Mouse (Mus musculus): ENCODE measurements at regions not wholly inside any gene's neighbourhood (a gene's known extent, or its start where the extent isn't known, plus 50 kb on each side); places are given as distances from the start of the nearest gene placed in this dataset.

DNA sequence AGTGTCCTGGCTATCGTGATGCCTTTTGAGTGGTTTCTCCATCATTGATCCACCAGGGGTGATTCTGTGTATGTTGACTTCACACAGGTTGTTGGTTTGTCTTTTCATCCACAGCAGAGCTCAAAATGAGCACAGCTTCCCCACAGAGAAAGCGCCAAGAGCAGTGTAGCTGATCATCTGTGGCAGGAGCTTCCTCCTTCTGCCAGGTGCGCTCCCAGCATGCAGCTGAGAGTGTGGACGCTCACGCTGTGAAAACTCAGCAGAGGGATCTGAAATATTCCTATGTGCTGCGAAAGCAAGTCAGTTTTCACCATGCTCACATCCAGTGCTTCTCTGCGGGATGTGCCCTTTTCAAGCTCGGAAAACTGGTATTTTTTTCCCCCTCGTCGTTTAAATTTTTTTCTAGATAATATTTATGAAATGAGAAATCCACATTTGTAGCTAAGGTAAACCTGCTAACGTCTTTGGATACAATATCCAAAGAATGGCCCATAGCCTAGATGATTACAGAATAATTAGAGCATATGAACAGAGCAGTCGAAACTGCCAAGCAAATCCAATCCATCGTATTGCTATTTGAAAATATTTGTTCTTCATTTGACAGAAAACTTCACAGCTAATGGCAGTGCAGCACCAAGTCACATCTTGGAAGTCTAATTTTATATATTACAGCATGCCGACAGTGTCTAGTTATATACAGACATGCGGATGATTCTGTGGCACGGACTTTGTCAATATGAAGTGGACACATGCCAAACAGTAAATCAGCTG, 283.3 kb upstream of the Ndst3 start:
- no peak overlapping the region for H3K27ac ChIP-seq (ENCODE audit: low read depth, low read length)
- H3K4me1 ChIP-seq (ENCODE audit: control insufficient read depth, insufficient read depth, low read length), result no peaks in the 10 kb centered on the region
- no peak overlapping the region for H3K9ac ChIP-seq (ENCODE audit: low read depth, low read length)
- no peaks in the 10 kb centered on the region for H3K36me3 ChIP-seq (ENCODE audit: control insufficient read depth, insufficient read depth, low read length)
- no peak overlapping the region for H3K4me3 ChIP-seq (ENCODE audit: low read depth, low read length)
- 77% methylated on average over 16 of the region's 16 CpGs for WGBS (ENCODE audit: insufficient replicate concordance)
- no peaks in the 10 kb centered on the region for H3K9me3 ChIP-seq (replicated peaks; ENCODE audit: control insufficient read depth, low read length)
- ATAC-seq (replicated peaks; ENCODE audit: insufficient number of reproducible peaks, low FRiP score, low TSS enrichment), result no peak
- no peaks in the 10 kb centered on the region for H3K27me3 ChIP-seq (ENCODE audit: control insufficient read depth, insufficient read depth, low read length)
- H3K4me2 ChIP-seq, result no peak overlapping the region

DNA sequence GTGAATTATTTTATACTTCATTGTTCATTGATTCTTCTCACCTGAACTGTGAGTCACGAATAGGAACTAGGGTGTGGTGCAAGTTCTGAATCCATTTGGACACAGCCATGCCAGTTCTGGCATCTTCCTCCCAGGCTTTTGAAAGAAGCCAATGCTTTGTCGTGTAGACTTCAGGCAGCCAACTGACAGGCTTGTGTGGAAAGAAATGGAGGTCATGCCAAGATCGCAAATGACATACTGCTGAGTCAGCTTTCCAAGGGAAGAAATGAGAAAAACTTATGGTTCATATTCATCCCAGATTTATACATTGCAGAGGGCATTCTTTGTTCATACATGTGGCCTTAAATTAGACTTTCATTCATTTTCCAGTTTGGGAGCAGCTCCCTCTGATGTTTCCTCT, 285.8 kb upstream of the Ndst3 start:
- H3K27me3 ChIP-seq (ENCODE audit: control insufficient read depth, insufficient read depth, low read length), result no peaks in the 10 kb centered on the region
- no peaks in the 10 kb centered on the region for H3K4me1 ChIP-seq (ENCODE audit: control insufficient read depth, insufficient read depth, low read length)
- H3K4me3 ChIP-seq (ENCODE audit: low read depth, low read length), result no peak overlapping the region
- no peak overlapping the region for H3K4me2 ChIP-seq
- H3K27ac ChIP-seq (ENCODE audit: low read depth, low read length), result no peak overlapping the region
- H3K36me3 ChIP-seq (ENCODE audit: control insufficient read depth, insufficient read depth, low read length), result no peaks in the 10 kb centered on the region
- no peak for ATAC-seq (replicated peaks; ENCODE audit: insufficient number of reproducible peaks, low FRiP score, low TSS enrichment)
- H3K9ac ChIP-seq (ENCODE audit: low read depth, low read length), result no peak overlapping the region
- 83% methylated on average over 3 of the region's 3 CpGs for WGBS (ENCODE audit: insufficient replicate concordance)
- H3K9me3 ChIP-seq (replicated peaks; ENCODE audit: control insufficient read depth, low read length), result no peaks in the 10 kb centered on the region

DNA sequence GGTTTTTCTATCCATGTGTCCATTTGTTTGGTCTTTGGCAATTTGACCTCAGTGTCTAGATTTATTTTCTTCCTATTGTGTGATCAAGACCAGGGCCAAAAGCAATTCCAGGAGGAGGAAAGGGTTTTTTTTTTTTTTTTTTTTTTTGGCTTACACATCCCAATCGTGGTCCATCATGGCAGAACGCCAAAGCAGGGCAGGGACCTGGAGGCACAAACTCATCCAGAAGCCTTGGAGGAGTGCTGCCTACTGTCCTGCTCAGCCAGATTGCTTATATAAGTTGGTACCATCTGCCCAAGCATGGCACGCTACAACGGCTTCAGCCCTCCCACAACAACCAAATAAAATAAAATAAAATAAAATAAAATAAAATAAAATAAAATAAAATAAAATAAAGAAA, 286.5 kb upstream of the Ndst3 start:
- Histone ChIP-seq H3K9me3 (replicated peaks; ENCODE audit: control insufficient read depth, low read length) (no peaks in the 10 kb centered on the region), H3K9ac (ENCODE audit: low read depth, low read length) (no peak overlapping the region), H3K4me1 (ENCODE audit: control insufficient read depth, insufficient read depth, low read length) (no peaks in the 10 kb centered on the region), H3K27me3 (ENCODE audit: control insufficient read depth, insufficient read depth, low read length) (no peaks in the 10 kb centered on the region), H3K36me3 (ENCODE audit: control insufficient read depth, insufficient read depth, low read length) (no peaks in the 10 kb centered on the region), H3K27ac (ENCODE audit: low read depth, low read length) (no peak overlapping the region), H3K4me3 (ENCODE audit: low read depth, low read length) (no peak overlapping the region), H3K4me2 (no peak overlapping the region)
- ATAC-seq (replicated peaks; ENCODE audit: insufficient number of reproducible peaks, low FRiP score, low TSS enrichment), result no peak
- 80% methylated on average over 4 of the region's 4 CpGs for whole genome bisulfite sequencing (ENCODE audit: insufficient replicate concordance)

DNA sequence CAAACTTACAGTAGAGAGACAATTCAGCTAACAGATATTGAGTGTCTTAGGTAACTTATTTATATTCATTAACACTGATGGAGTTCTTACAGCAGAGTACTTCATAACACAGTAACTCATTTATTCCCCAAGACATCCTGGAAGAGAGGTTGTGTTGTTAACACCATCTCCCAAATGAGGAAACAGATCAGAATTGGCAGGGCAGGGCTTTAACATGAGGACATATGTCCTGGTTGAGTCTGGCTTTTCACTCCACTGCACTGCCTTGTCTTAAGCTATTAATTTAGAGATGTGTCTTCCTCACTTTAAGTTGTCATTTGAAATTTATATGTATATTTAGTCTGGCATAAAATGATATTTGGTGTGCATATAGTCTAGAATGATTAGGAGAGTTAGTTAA, 292.4 kb upstream of the Ndst3 start:
- Histone ChIP-seq H3K9ac (ENCODE audit: low read depth, low read length) (no peak overlapping the region), H3K27ac (ENCODE audit: low read depth, low read length) (no peak overlapping the region), H3K9me3 (replicated peaks; ENCODE audit: control insufficient read depth, low read length) (no peaks in the 10 kb centered on the region), H3K27me3 (ENCODE audit: control insufficient read depth, insufficient read depth, low read length) (no peaks in the 10 kb centered on the region), H3K4me2 (no peak overlapping the region), H3K4me1 (ENCODE audit: control insufficient read depth, insufficient read depth, low read length) (no peaks in the 10 kb centered on the region), H3K36me3 (ENCODE audit: control insufficient read depth, insufficient read depth, low read length) (no peaks in the 10 kb centered on the region), H3K4me3 (ENCODE audit: low read depth, low read length) (no peak overlapping the region)
- ATAC-seq (replicated peaks; ENCODE audit: insufficient number of reproducible peaks, low FRiP score, low TSS enrichment), result no peak

DNA sequence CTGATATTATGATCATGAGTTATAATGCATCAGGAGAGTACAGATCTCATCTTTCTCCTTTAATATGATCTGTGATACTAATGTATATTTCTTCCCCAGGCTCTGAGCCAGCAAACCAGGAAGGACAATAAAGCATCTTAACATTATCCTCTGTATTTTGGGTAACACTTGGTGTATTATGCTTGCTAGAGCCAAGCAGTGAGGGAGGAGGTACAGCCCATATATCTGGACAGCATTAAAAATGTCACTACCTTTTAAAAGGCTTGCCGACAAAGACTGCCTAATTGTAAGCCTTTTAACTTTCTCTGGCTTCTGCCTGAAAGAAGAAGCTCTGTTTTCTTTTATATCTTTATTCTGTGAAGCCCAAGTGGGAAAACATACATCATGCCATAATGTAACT, 292.9 kb upstream of the Ndst3 start:
- H3K9ac ChIP-seq (ENCODE audit: low read depth, low read length), result no peak overlapping the region
- ATAC-seq (replicated peaks; ENCODE audit: insufficient number of reproducible peaks, low FRiP score, low TSS enrichment), result no peak
- H3K36me3 ChIP-seq (ENCODE audit: control insufficient read depth, insufficient read depth, low read length), result no peaks in the 10 kb centered on the region
- no peak overlapping the region for H3K4me3 ChIP-seq (ENCODE audit: low read depth, low read length)
- no peaks in the 10 kb centered on the region for H3K9me3 ChIP-seq (replicated peaks; ENCODE audit: control insufficient read depth, low read length)
- WGBS (ENCODE audit: insufficient replicate concordance), result 51% methylated on average over 1 of the region's 1 CpGs
- no peak overlapping the region for H3K4me2 ChIP-seq
- H3K27me3 ChIP-seq (ENCODE audit: control insufficient read depth, insufficient read depth, low read length), result no peaks in the 10 kb centered on the region
- H3K4me1 ChIP-seq (ENCODE audit: control insufficient read depth, insufficient read depth, low read length), result no peaks in the 10 kb centered on the region
- no peak overlapping the region for H3K27ac ChIP-seq (ENCODE audit: low read depth, low read length)

DNA sequence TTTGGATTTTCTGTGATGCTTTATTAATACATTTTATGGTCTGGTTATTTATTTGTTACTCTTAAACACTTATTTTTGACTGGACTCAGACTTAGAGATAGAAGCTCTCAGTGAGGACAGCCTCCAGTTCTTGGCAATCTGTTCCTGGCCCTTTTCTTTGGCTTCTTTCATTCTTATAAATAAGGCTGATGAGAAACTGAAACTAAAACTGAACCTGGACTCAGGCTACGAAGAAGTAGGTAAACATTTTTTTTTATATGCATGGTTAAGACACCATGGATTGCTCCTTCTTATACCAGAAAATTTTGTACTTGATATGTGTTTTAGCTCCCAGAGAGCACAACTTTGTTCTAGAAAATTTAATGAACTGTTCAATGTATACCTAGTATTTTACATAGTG, 293.4 kb upstream of the Ndst3 start:
- no peak overlapping the region for H3K27ac ChIP-seq (ENCODE audit: low read depth, low read length)
- H3K4me1 ChIP-seq (ENCODE audit: control insufficient read depth, insufficient read depth, low read length), result no peaks in the 10 kb centered on the region
- no peak overlapping the region for H3K4me3 ChIP-seq (ENCODE audit: low read depth, low read length)
- H3K9me3 ChIP-seq (replicated peaks; ENCODE audit: control insufficient read depth, low read length), result no peaks in the 10 kb centered on the region
- 59% methylated on average over 1 of the region's 1 CpGs for WGBS (ENCODE audit: insufficient replicate concordance)
- no peak overlapping the region for H3K4me2 ChIP-seq
- H3K36me3 ChIP-seq (ENCODE audit: control insufficient read depth, insufficient read depth, low read length), result no peaks in the 10 kb centered on the region
- ATAC-seq (replicated peaks; ENCODE audit: insufficient number of reproducible peaks, low FRiP score, low TSS enrichment), result no peak
- H3K9ac ChIP-seq (ENCODE audit: low read depth, low read length), result no peak overlapping the region
- H3K27me3 ChIP-seq (ENCODE audit: control insufficient read depth, insufficient read depth, low read length), result no peaks in the 10 kb centered on the region

DNA sequence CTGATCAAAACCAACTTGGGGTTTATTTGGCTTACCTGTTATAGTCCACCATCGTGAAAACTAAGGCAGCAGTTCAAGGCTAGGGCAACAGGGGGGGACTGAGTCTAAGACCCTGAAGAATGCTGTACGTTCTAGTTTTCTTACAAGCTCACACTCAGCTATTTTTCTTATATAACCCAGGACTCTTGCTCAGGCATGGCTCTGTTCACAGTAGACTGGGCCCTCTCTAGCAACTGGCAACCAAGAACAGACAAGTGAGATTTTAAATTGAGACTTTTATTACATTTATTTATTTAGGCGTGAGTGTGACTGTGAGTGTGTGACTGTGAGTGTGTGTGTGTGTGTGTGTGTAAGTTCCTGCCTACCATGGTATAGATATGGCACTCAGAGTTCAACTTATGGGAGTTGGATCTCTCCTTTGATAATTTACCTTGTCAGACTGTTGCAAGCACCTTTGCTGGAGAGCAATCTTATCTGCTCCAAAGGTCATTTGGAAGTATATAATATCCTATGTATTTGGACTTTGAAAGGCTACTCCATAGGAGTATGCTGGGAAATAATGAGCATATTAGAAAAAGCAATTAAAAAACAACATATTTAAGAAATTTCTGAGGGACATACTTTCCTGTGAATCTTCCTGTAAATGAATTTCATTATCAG, 309.4 kb upstream of the Ndst3 start:
- Histone ChIP-seq H3K9me3 (replicated peaks; ENCODE audit: control insufficient read depth, low read length) (no peaks in the 10 kb centered on the region), H3K27ac (ENCODE audit: low read depth, low read length) (no peak overlapping the region), H3K4me2 (no peak overlapping the region), H3K4me1 (ENCODE audit: control insufficient read depth, insufficient read depth, low read length) (no peaks in the 10 kb centered on the region), H3K9ac (ENCODE audit: low read depth, low read length) (no peak overlapping the region), H3K4me3 (ENCODE audit: low read depth, low read length) (no peak overlapping the region), H3K27me3 (ENCODE audit: control insufficient read depth, insufficient read depth, low read length) (no peaks in the 10 kb centered on the region), H3K36me3 (ENCODE audit: control insufficient read depth, insufficient read depth, low read length) (no peaks in the 10 kb centered on the region)
- no peak for ATAC-seq (replicated peaks; ENCODE audit: insufficient number of reproducible peaks, low FRiP score, low TSS enrichment)
- WGBS (ENCODE audit: insufficient replicate concordance), result 80% methylated on average over 3 of the region's 3 CpGs

DNA sequence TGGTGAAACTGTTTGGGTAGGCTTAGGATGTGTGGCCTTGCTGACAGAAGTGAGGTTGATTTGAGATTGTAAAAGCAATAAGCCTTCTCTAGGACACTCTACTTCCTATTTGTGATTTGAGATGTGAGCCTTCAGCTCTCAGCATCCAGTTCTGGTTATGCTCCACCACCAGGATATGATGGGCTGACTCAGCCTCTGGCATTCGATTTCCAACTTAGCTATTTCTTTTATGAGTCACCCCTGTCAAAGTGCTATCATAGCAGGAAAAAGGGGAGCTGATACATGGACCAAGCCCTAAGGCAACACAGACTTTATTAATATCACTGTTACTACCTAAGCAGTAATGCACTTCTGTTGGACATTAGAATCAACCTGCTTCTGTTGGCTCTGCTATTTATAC, 310.2 kb upstream of the Ndst3 start:
- WGBS (ENCODE audit: insufficient replicate concordance), result 35% methylated on average over 1 of the region's 1 CpGs
- Histone ChIP-seq H3K36me3 (ENCODE audit: control insufficient read depth, insufficient read depth, low read length) (no peaks in the 10 kb centered on the region), H3K27ac (ENCODE audit: low read depth, low read length) (no peak overlapping the region), H3K4me3 (ENCODE audit: low read depth, low read length) (no peak overlapping the region), H3K4me2 (no peak overlapping the region), H3K27me3 (ENCODE audit: control insufficient read depth, insufficient read depth, low read length) (no peaks in the 10 kb centered on the region), H3K9ac (ENCODE audit: low read depth, low read length) (no peak overlapping the region), H3K4me1 (ENCODE audit: control insufficient read depth, insufficient read depth, low read length) (no peaks in the 10 kb centered on the region), H3K9me3 (replicated peaks; ENCODE audit: control insufficient read depth, low read length) (no peaks in the 10 kb centered on the region)
- no peak for ATAC-seq (replicated peaks; ENCODE audit: insufficient number of reproducible peaks, low FRiP score, low TSS enrichment)

DNA sequence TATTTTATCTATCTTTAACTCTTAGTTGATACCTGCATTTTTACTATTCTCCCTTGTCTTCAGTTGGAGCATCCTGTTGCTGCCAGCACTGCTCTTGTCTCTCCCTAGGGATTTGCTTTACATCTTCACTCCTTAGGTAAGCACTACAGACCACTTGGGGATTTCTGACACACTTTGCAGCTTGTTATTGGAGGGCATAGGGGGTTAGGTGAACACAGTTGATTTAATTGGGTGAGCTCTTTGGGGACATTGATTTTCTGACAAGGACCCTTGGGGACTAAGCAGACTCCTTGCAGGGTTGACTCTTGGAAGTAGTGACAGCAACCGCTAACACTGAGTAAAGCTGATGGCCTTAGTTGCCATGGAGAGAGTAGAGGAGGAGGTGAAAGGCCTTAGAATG, 309.0 kb upstream of the Tram1l1 start:
- no peak overlapping the region for H3K27ac ChIP-seq (ENCODE audit: low read depth, low read length)
- no peak overlapping the region for H3K4me3 ChIP-seq (ENCODE audit: low read depth, low read length)
- no peaks in the 10 kb centered on the region for H3K9me3 ChIP-seq (replicated peaks; ENCODE audit: control insufficient read depth, low read length)
- H3K9ac ChIP-seq (ENCODE audit: low read depth, low read length), result no peak overlapping the region
- no peak overlapping the region for H3K4me2 ChIP-seq
- ATAC-seq (replicated peaks; ENCODE audit: insufficient number of reproducible peaks, low FRiP score, low TSS enrichment), result no peak
- no peaks in the 10 kb centered on the region for H3K36me3 ChIP-seq (ENCODE audit: control insufficient read depth, insufficient read depth, low read length)
- no peaks in the 10 kb centered on the region for H3K27me3 ChIP-seq (ENCODE audit: control insufficient read depth, insufficient read depth, low read length)
- H3K4me1 ChIP-seq (ENCODE audit: control insufficient read depth, insufficient read depth, low read length), result no peaks in the 10 kb centered on the region
- WGBS (ENCODE audit: insufficient replicate concordance), result 78% methylated on average over 1 of the region's 1 CpGs

Data from heart, embryonic 11.5 days (tissue).